Comparison of ENCODE assay signal across 8 mouse cellular contexts in genomic region chr2:61176807-61177206, GRCm38 (mm10).
A peak's percentile ranks its signal among the peaks of the same experiment; 100 is the strongest.
DNase-seq lines count a peak whose midpoint lies in the region; ATAC-seq lines count a peak whose summit lies in the region.
"Had no signal": no experiment of that assay in that cellular context is flagged by ENCODE, and none has a peak within 500 bp of the region (broad histone marks: within the 10 kb centered on the region; RNA-seq: fewer than 3 reads in every experiment).

No protein-coding gene starts in this region.

- ATAC-seq in midbrain, embryonic 16.5 days: no peak
- ATAC-seq in kidney, embryonic 15.5 days (replicated peaks; ENCODE audit: low FRiP score): no peak
- ATAC-seq in neural tube, embryonic 13.5 days (ENCODE audit: low read depth): no peak

- H3K9ac ChIP-seq in midbrain, embryonic 16.5 days (ENCODE audit: low read depth, low read length): no peak overlapping the region
- H3K9ac ChIP-seq in kidney, embryonic 15.5 days: no peak overlapping the region
- no peak overlapping the region for H3K9ac ChIP-seq in neural tube, embryonic 13.5 days
- H3K9ac ChIP-seq: lung, embryonic 15.5 days had no signal

- H3K27ac ChIP-seq in midbrain, embryonic 10.5 days (replicated peaks): 0 out of 2 replicates have a peak overlapping the region, but pooled peaks have one; percentile 46
- H3K27ac ChIP-seq in midbrain, embryonic 16.5 days (ENCODE audit: low read length): no peak overlapping the region; the same call in 1 of the 2 replicates
- peak overlapping the region; percentile 13; the same call in 1 of the 2 replicates for H3K27ac ChIP-seq in kidney, embryonic 15.5 days
- H3K27ac ChIP-seq in neural tube, embryonic 13.5 days (replicated peaks): peak overlapping the region; percentile 28; the same call in 1 of the 2 replicates
- H3K27ac ChIP-seq: lung, embryonic 15.5 days had no signal

- no peaks in the 10 kb centered on the region for H3K36me3 ChIP-seq in midbrain, embryonic 10.5 days
- H3K36me3 ChIP-seq in midbrain, embryonic 16.5 days (ENCODE audit: control insufficient read depth, insufficient read depth, low read length): no peaks in the 10 kb centered on the region
- H3K36me3 ChIP-seq in kidney, embryonic 15.5 days: no peaks in the 10 kb centered on the region
- no peaks in the 10 kb centered on the region for H3K36me3 ChIP-seq in neural tube, embryonic 13.5 days
- H3K36me3 ChIP-seq: lung, embryonic 15.5 days had no signal

- H3K4me1 ChIP-seq in midbrain, embryonic 10.5 days: peaks cover 19% of the 10 kb centered on the region
- H3K4me1 ChIP-seq in midbrain, embryonic 16.5 days (ENCODE audit: control insufficient read depth, insufficient read depth, low read length): no peaks in the 10 kb centered on the region
- peaks cover 4% of the 10 kb centered on the region; the same call in 1 of the 2 replicates for H3K4me1 ChIP-seq in kidney, embryonic 15.5 days
- peaks cover 9% of the 10 kb centered on the region for H3K4me1 ChIP-seq in neural tube, embryonic 13.5 days (replicated peaks)

- WGBS in midbrain, embryonic 10.5 days: 2% methylated on average over 2 of the region's 2 CpGs
- WGBS in midbrain, embryonic 16.5 days: 15% methylated on average over 2 of the region's 2 CpGs
- WGBS in kidney, embryonic 15.5 days: 14% methylated on average over 2 of the region's 2 CpGs
- WGBS in neural tube, embryonic 13.5 days: 4% methylated on average over 2 of the region's 2 CpGs

- peak; percentile 63 for DNase-seq in midbrain, embryonic 10.5 days (ENCODE audit: low spot score)
- peak; percentile 83 for DNase-seq in embryo, embryonic 10.5 days (ENCODE audit: low spot score)
- no peak for DNase-seq in cerebellum, adult 9-11 months
- no peak for DNase-seq in gastrocnemius, adult 8-10 months (ENCODE audit: low spot score in 2 of 2)

- H3K9me3 ChIP-seq in midbrain, embryonic 10.5 days (replicated peaks): no peaks in the 10 kb centered on the region
- H3K9me3 ChIP-seq in midbrain, embryonic 16.5 days (replicated peaks; ENCODE audit: control insufficient read depth, low read length, poor library complexity, severe bottlenecking): no peaks in the 10 kb centered on the region
- no peaks in the 10 kb centered on the region for H3K9me3 ChIP-seq in kidney, embryonic 15.5 days (replicated peaks)
- H3K9me3 ChIP-seq in neural tube, embryonic 13.5 days: no peaks in the 10 kb centered on the region
- H3K9me3 ChIP-seq: lung, embryonic 15.5 days had no signal

- H3K4me2 ChIP-seq in midbrain, embryonic 16.5 days (ENCODE audit: low read length): no peak overlapping the region
- H3K4me2 ChIP-seq in kidney, embryonic 15.5 days: no peak overlapping the region
- H3K4me2 ChIP-seq in neural tube, embryonic 13.5 days: no peak overlapping the region
- H3K4me2 ChIP-seq: lung, embryonic 15.5 days had no signal

- no peaks in the 10 kb centered on the region for H3K27me3 ChIP-seq in midbrain, embryonic 10.5 days (ENCODE audit: low read depth, poor library complexity, severe bottlenecking)
- no peaks in the 10 kb centered on the region for H3K27me3 ChIP-seq in midbrain, embryonic 16.5 days (ENCODE audit: control insufficient read depth, insufficient read depth, low read depth, low read length)
- no peaks in the 10 kb centered on the region for H3K27me3 ChIP-seq in kidney, embryonic 15.5 days
- no peaks in the 10 kb centered on the region for H3K27me3 ChIP-seq in neural tube, embryonic 13.5 days
- H3K27me3 ChIP-seq: lung, embryonic 15.5 days had no signal

- H3K4me3 ChIP-seq in midbrain, embryonic 10.5 days: no peak overlapping the region
- no peak overlapping the region for H3K4me3 ChIP-seq in midbrain, embryonic 16.5 days (ENCODE audit: low read depth, low read length)
- no peak overlapping the region for H3K4me3 ChIP-seq in kidney, embryonic 15.5 days (replicated peaks)
- no peak overlapping the region for H3K4me3 ChIP-seq in neural tube, embryonic 13.5 days
- H3K4me3 ChIP-seq: lung, embryonic 15.5 days had no signal

Comparison
In these comparisons a context has a peak if more than half of its experiments do, and no peak if none do; other contexts are left out.
1. DNase-seq: peak in midbrain, embryonic 10.5 days (single experiment) and embryo, embryonic 10.5 days (single experiment); none in cerebellum, adult 9-11 months (single experiment) and gastrocnemius, adult 8-10 months (0 of 2).